In genomic region chr9:96725582-96726320, GRCm38 (mm10) we compare ENCODE assay signal across 8 mouse cellular contexts. TPM values are rescaled to one million over a fixed set of nuclear protein-coding genes. Genes with fewer than 3 reads are reported as not detected.
A peak's percentile ranks its signal among the peaks of the same experiment; 100 is the strongest.
DNase-seq lines count a peak whose midpoint lies in the region; ATAC-seq and TF ChIP-seq lines count a peak whose summit lies in the region.
"Had no signal": no experiment of that assay in that cellular context is flagged by ENCODE, and none has a peak within 500 bp of the region (broad histone marks: within the 10 kb centered on the region; RNA-seq: fewer than 3 reads in every experiment).

No protein-coding gene starts in this region.

- H3K27ac ChIP-seq in ES-E14 (ENCODE audit: insufficient read depth, low read depth, low read length, poor library complexity, severe bottlenecking) = peak overlapping the region; percentile 92
- peak overlapping the region; percentile 83 for H3K27ac ChIP-seq in forebrain, embryonic 10.5 days
- H3K27ac ChIP-seq in limb, embryonic 15.5 days = peak overlapping the region; percentile 12; the same call in 1 of the 2 replicates
- H3K27ac ChIP-seq in intestine, embryonic 15.5 days = no peak overlapping the region

- peak overlapping the region; percentile 22; the same call in 1 of the 2 replicates for H3K9ac ChIP-seq in ES-E14 (ENCODE audit: insufficient read depth, low read depth, low read length, poor library complexity, severe bottlenecking)
- H3K9ac ChIP-seq in limb, embryonic 15.5 days = no peak overlapping the region
- H3K9ac ChIP-seq in intestine, embryonic 15.5 days = no peak overlapping the region

- H3K27me3 ChIP-seq in E14TG2a.4 (ENCODE audit: insufficient read depth, low read length) = no peaks in the 10 kb centered on the region
- H3K27me3 ChIP-seq in forebrain, embryonic 10.5 days (ENCODE audit: poor library complexity, severe bottlenecking) = peaks cover 15% of the 10 kb centered on the region; the same call in 1 of the 2 replicates
- H3K27me3 ChIP-seq in limb, embryonic 15.5 days = no peaks in the 10 kb centered on the region
- no peaks in the 10 kb centered on the region for H3K27me3 ChIP-seq in intestine, embryonic 15.5 days (replicated peaks)

- peak; percentile 56 for DNase-seq in ES-E14 (ENCODE audit: low read depth, low spot score)
- peak; percentile 85 for DNase-seq in forebrain, embryonic 10.5 days (ENCODE audit: extremely low spot score, low spot score)
- no peak for DNase-seq in urinary bladder, postnatal 25 days (ENCODE audit: low spot score)
- no peak for DNase-seq in gastrocnemius, postnatal 10 days
- DNase-seq: liver had no signal

- in situ Hi-C loops in ES-E14 (cut with MboI; ENCODE audit: low sequenced_read_pairs in 2 of 2, unreplicated experiment in 2 of 2) = no loop called here

- no peak overlapping the region for H3K4me2 ChIP-seq in limb, embryonic 15.5 days
- no peak overlapping the region for H3K4me2 ChIP-seq in intestine, embryonic 15.5 days (replicated peaks)

- 5% methylated on average over 9 of the region's 9 CpGs for WGBS in forebrain, embryonic 10.5 days
- 30% methylated on average over 9 of the region's 9 CpGs for WGBS in limb, embryonic 15.5 days
- WGBS in intestine, embryonic 15.5 days = 57% methylated on average over 9 of the region's 9 CpGs

- H3K36me3 ChIP-seq in E14TG2a.4 (ENCODE audit: insufficient read depth, low read length) = no peaks in the 10 kb centered on the region
- H3K36me3 ChIP-seq in ES-E14 (ENCODE audit: control insufficient read depth, insufficient read depth, low read length, poor library complexity, severe bottlenecking) = no peaks in the 10 kb centered on the region
- H3K36me3 ChIP-seq in forebrain, embryonic 10.5 days (replicated peaks) = no peaks in the 10 kb centered on the region
- H3K36me3 ChIP-seq in limb, embryonic 15.5 days = no peaks in the 10 kb centered on the region
- H3K36me3 ChIP-seq in intestine, embryonic 15.5 days = no peaks in the 10 kb centered on the region

- H3K4me1 ChIP-seq in E14TG2a.4 (replicated peaks; ENCODE audit: low read depth, low read length) = peaks cover 92% of the 10 kb centered on the region
- H3K4me1 ChIP-seq in ES-E14 (ENCODE audit: control insufficient read depth in 2 of 2, insufficient read depth in 2 of 2, low read length in 2 of 2, poor library complexity in 1 of 2) = peaks cover 2 to 34% of the 10 kb centered on the region in 2 experiments
- peaks cover 73% of the 10 kb centered on the region for H3K4me1 ChIP-seq in forebrain, embryonic 10.5 days
- H3K4me1 ChIP-seq in limb, embryonic 15.5 days = peaks cover 27% of the 10 kb centered on the region
- no peaks in the 10 kb centered on the region for H3K4me1 ChIP-seq in intestine, embryonic 15.5 days (replicated peaks)

- H3K4me3 ChIP-seq in E14TG2a.4 (replicated peaks; ENCODE audit: low read length) (peak overlapping the region; percentile 18), ES-E14 (ENCODE audit: insufficient read depth in 1 of 2, low read depth in 1 of 2, low read length in 2 of 2, poor library complexity in 1 of 2, severe bottlenecking in 1 of 2) (no peak overlapping the region)
- peak overlapping the region; percentile 11; the same call in 1 of the 2 replicates for H3K4me3 ChIP-seq in forebrain, embryonic 10.5 days
- no peak overlapping the region for H3K4me3 ChIP-seq in limb, embryonic 15.5 days
- H3K4me3 ChIP-seq in intestine, embryonic 15.5 days (replicated peaks) = no peak overlapping the region

- no peak for TF ChIP-seq CTCF in E14TG2a.4 (conservative IDR thresholded peaks at IDR 0.05; ENCODE audit: low read length)

- no peak for ATAC-seq in limb, embryonic 15.5 days (ENCODE audit: insufficient number of reproducible peaks, low FRiP score, low TSS enrichment, low read depth)
- no peak for ATAC-seq in intestine, embryonic 15.5 days

- no peaks in the 10 kb centered on the region for H3K9me3 ChIP-seq in E14TG2a.4 (ENCODE audit: low read length)
- H3K9me3 ChIP-seq in ES-E14 (ENCODE audit: control insufficient read depth, insufficient read depth, low read depth, low read length) = no peaks in the 10 kb centered on the region
- no peaks in the 10 kb centered on the region for H3K9me3 ChIP-seq in forebrain, embryonic 10.5 days
- no peaks in the 10 kb centered on the region for H3K9me3 ChIP-seq in limb, embryonic 15.5 days
- H3K9me3 ChIP-seq in intestine, embryonic 15.5 days = no peaks in the 10 kb centered on the region

TF ChIP-seq in ES-E14, 5 proteins besides CTCF, POLR2A, EP300 and RAD21:
- peak; percentile 90 for TF ChIP-seq ZNF384 (IDR thresholded peaks at IDR 0.05; ENCODE audit: low read depth, low read length)
- no peak for TF ChIP-seq HCFC1 (IDR thresholded peaks at IDR 0.05; ENCODE audit: borderline replicate concordance, insufficient read depth, low read length)

RNA-seq across cellular contexts. Expression of gene Zbtb38, which starts 26.9 kb away (rescaled TPM):
- total RNA-seq in ES-E14 (2012; rRNA removed) = 16.0 and 26.2 TPM in 2 replicates
- polyA plus RNA-seq in forebrain, embryonic 10.5 days (2016; fragmentation: Nextera tagmentation; extraction: Ambion mirVana) = 9.0 and 9.4 TPM in 2 replicates
- polyA plus RNA-seq in limb, embryonic 15.5 days (2015; fragmentation: Nextera tagmentation; extraction: Ambion mirVana) = 16.8 and 17.2 TPM in 2 replicates
- polyA plus RNA-seq in intestine, embryonic 15.5 days (2015; fragmentation: Nextera tagmentation; extraction: Ambion mirVana) = 22.5 and 22.9 TPM in 2 replicates
- total RNA-seq in gastrocnemius, postnatal 10 days (2021) = 10 to 100 TPM; 13.8 to 17.9 TPM

Comparison
In these comparisons a context has a peak if more than half of its experiments do, and no peak if none do; other contexts are left out.
1. H3K4me3 ChIP-seq: peak in E14TG2a.4 (single experiment) and forebrain, embryonic 10.5 days (single experiment); none in ES-E14 (0 of 2), limb, embryonic 15.5 days (single experiment) and intestine, embryonic 15.5 days (single experiment).
2. DNase-seq: peak in ES-E14 (single experiment) and forebrain, embryonic 10.5 days (single experiment); none in urinary bladder, postnatal 25 days (single experiment) and gastrocnemius, postnatal 10 days (single experiment).